Mouse (Mus musculus): ENCODE data around the gene Pdcd6ip. TPM values are rescaled to one million over a fixed set of nuclear protein-coding genes. Genes with fewer than 3 reads are reported as not detected.

Gene Pdcd6ip
- total and polyA plus RNA-seq, 2 experiments from 2014 or later: 38.3 to 44.2 TPM

DNA sequence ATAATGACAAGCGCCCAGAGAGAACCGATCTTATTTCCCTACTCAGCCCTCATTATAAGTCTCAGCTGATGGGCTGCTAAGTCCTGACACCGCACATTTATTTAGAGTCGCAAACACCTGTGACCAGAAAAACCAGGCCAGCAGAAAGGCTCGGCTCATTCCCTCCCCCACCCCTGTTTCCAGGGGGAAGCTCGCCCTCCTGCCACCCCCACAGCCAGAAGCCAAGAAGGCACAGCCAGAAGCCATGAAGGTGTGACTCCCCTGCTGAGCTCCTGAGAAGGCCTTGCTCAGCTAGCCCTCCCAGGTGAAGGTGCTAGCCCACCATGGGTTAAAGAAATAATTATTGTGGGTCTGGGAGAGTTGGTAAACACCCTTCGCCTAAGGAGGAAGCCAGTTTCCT lies 97.3 kb downstream of the Pdcd6ip start:
- no peak for ATAC-seq (ENCODE audit: insufficient read depth, low read depth)
- H3K9me3 ChIP-seq (replicated peaks; ENCODE audit: control insufficient read depth, low read length): no peaks in the 10 kb centered on the region
- H3K4me1 ChIP-seq (ENCODE audit: control insufficient read depth, insufficient read depth): no peaks in the 10 kb centered on the region
- WGBS: 38% methylated on average over 7 of the region's 7 CpGs
- no peak overlapping the region for H3K4me2 ChIP-seq (ENCODE audit: low read depth, low read length)
- H3K27ac ChIP-seq (ENCODE audit: low read depth): no peak overlapping the region
- no peaks in the 10 kb centered on the region for H3K36me3 ChIP-seq (replicated peaks; ENCODE audit: control insufficient read depth, insufficient read depth, low read length)
- DNase-seq (ENCODE audit: low spot score): no peak
- no peak overlapping the region for H3K9ac ChIP-seq (replicated peaks; ENCODE audit: low read depth, low read length)
- H3K27me3 ChIP-seq (ENCODE audit: control insufficient read depth, insufficient read depth, low read length): no peaks in the 10 kb centered on the region
- no peak for TF ChIP-seq EP300 (IDR thresholded peaks at IDR 0.05; ENCODE audit: low read depth)
- no peak for TF ChIP-seq CTCF (IDR thresholded peaks at IDR 0.05; ENCODE audit: low read depth)
- no peak overlapping the region for H3K4me3 ChIP-seq (ENCODE audit: low read depth, low read length)

DNA sequence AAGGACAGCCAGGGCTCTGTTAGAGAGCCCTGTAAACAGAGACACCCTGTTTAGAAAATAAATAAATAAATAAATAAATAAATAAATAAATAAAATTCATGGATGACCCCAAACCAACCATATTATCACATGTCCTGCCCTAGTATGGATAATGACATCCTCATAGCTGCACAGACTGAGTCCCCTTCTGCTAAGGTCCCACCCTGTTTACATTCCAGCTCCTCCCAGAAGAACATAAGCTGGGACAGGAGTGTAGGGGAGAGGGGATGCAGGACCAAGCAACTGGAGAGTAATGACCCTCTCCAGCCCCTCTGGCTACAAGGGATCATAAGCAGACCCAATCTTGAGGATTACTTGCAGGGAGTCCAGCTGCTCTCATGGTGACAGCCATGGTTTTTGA lies 105.9 kb downstream of the Pdcd6ip start:
- Histone ChIP-seq H3K4me3 (ENCODE audit: low read depth, low read length) (no peak overlapping the region), H3K9me3 (replicated peaks; ENCODE audit: control insufficient read depth, low read length) (no peaks in the 10 kb centered on the region), H3K36me3 (replicated peaks; ENCODE audit: control insufficient read depth, insufficient read depth, low read length) (no peaks in the 10 kb centered on the region), H3K27me3 (ENCODE audit: control insufficient read depth, insufficient read depth, low read length) (no peaks in the 10 kb centered on the region), H3K4me1 (ENCODE audit: control insufficient read depth, insufficient read depth) (no peaks in the 10 kb centered on the region), H3K27ac (ENCODE audit: low read depth) (no peak overlapping the region), H3K9ac (replicated peaks; ENCODE audit: low read depth, low read length) (no peak overlapping the region), H3K4me2 (ENCODE audit: low read depth, low read length) (no peak overlapping the region)
- DNase-seq (ENCODE audit: low spot score) (no peak), ATAC-seq (ENCODE audit: insufficient read depth, low read depth) (no peak)
- TF ChIP-seq CTCF (IDR thresholded peaks at IDR 0.05; ENCODE audit: low read depth) (no peak), EP300 (IDR thresholded peaks at IDR 0.05; ENCODE audit: low read depth) (no peak)

Other genes with a start within 250 kb of the Pdcd6ip start
- gene Clasp2, start 33.2 kb upstream of the Pdcd6ip start, total RNA-seq (2014; rRNA removed; ENCODE audit: low replicate concordance): 39.7 and 46.0 TPM in 2 replicates
- gene Clasp2, start 33.2 kb upstream of the Pdcd6ip start, polyA plus RNA-seq (2015; fragmentation: Nextera tagmentation; extraction: Ambion mirVana): 15.4 and 15.8 TPM in 2 replicates
- 30.8 and 46.9 TPM in 2 replicates for gene Ubp1, start 222.7 kb upstream of the Pdcd6ip start, total RNA-seq (2014; rRNA removed; ENCODE audit: low replicate concordance)
- gene Ubp1, start 222.7 kb upstream of the Pdcd6ip start, polyA plus RNA-seq (2015; fragmentation: Nextera tagmentation; extraction: Ambion mirVana): 10.8 and 11.1 TPM in 2 replicates

All from heart, postnatal 0 days (tissue).